Mouse (Mus musculus) forebrain, embryonic 11.5 days (tissue): Measurements from ENCODE around the gene Fam234b. TPM values are rescaled to one million over a fixed set of nuclear protein-coding genes. Genes with fewer than 3 reads are reported as not detected.

ENCODE experiments used
- ATAC-seq: fragments of 200-750 bp; cut with Nextera tagmentation; replicated peaks from 2 replicates; pipeline ENCODE4 v1.8.0; 2017; ENCODE audit warnings: moderate TSS enrichment; ENCODE audit not compliant: low FRiP score
- DNase-seq: peaks from one replicate; pipeline ENCODE4 v3.0.0-alpha.2; 2017; ENCODE audit warnings: low spot score
- H3K27ac ChIP-seq: fragments of 300-500 bp; sonication (generic); 2 replicates; pipeline ENCODE4 v1.5.1; 2014; ENCODE audit warnings: low read depth, low read length
- H3K27me3 ChIP-seq: fragments of 300-500 bp; sonication (generic); 2 replicates; pipeline ENCODE4 v1.6.1; 2014; ENCODE audit warnings: mild to moderate bottlenecking, low read length, mixed read lengths; ENCODE audit not compliant: control insufficient read depth, insufficient read depth
- H3K36me3 ChIP-seq: fragments of 300-500 bp; sonication (generic); 2 replicates; pipeline ENCODE4 v1.6.1; 2014; ENCODE audit warnings: mild to moderate bottlenecking, low read length, moderate library complexity, mixed read lengths; ENCODE audit not compliant: control insufficient read depth, insufficient read depth
- H3K4me1 ChIP-seq: fragments of 300-500 bp; sonication (generic); replicated peaks from 2 replicates; pipeline ENCODE4 v1.6.1; 2014; ENCODE audit warnings: low read length, mixed read lengths; ENCODE audit not compliant: control insufficient read depth, insufficient read depth
- H3K4me2 ChIP-seq: fragments of 300-500 bp; sonication (generic); 2 replicates; pipeline ENCODE4 v1.6.1; 2014; ENCODE audit warnings: low read depth, mild to moderate bottlenecking, low read length, moderate library complexity, mixed read lengths; ENCODE audit not compliant: severe bottlenecking
- H3K4me3 ChIP-seq: fragments of 300-500 bp; sonication (generic); 2 replicates; pipeline ENCODE4 v1.5.1; 2014; ENCODE audit warnings: low read depth, low read length
- H3K9ac ChIP-seq: fragments of 300-500 bp; sonication (generic); 2 replicates; pipeline ENCODE4 v1.6.1; 2014; ENCODE audit warnings: low read length
- H3K9me3 ChIP-seq: fragments of 300-500 bp; sonication (generic); 2 replicates; pipeline ENCODE4 v1.6.1; 2016; ENCODE audit warnings: low read length, mixed read lengths; ENCODE audit not compliant: control insufficient read depth
- WGBS: fragments of 180-500 bp; shearing (Covaris S2); extraction: QIAGEN DNeasy Blood & Tissue Kit; methylation state at CpG from one replicate; pipeline ENCODE4 v1.1.7; 2014; 5-methylcytosine and 5-hydroxymethylcytosine counted together
- polyA plus RNA-seq: library from polyadenylated mRNA; unstranded; fragments of >200 nt; fragmentation: Nextera tagmentation; extraction: Ambion mirVana; gene quantifications from 2 replicates; pipeline ENCODE4 v1.2.1, GENCODE M21; 2014

Gene Fam234b
- polyA plus RNA-seq, 1 experiment from 2014 or later = 34.2 TPM

DNA sequence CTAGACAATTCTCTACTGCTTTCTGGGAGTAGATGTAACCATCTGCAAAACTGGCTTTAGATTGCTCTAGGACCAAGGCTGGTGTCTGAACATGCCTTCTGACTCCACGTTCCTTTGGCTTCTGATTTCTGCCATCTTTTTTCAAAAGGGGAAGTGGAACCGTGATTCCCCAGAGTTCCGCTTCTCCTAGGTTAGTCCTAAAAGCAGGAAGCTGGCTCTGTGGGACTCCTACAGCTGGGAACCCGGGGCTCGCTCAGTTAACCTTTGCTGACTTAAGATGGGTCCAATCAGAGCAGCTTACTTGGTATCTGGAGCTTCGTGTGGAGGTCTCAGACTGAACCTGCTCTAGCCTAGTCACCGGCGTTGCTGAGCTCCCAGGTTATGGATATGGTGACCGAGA is 63.3 kb downstream of the Fam234b start:
- no peaks in the 10 kb centered on the region for H3K36me3 ChIP-seq
- H3K9me3 ChIP-seq = peaks cover 2% of the 10 kb centered on the region; the same call in 1 of the 2 replicates
- H3K9ac ChIP-seq = no peak overlapping the region
- H3K4me2 ChIP-seq = no peak overlapping the region
- no peaks in the 10 kb centered on the region for H3K4me1 ChIP-seq
- DNase-seq (no peak), ATAC-seq (no peak)
- H3K4me3 ChIP-seq = no peak overlapping the region
- H3K27ac ChIP-seq = no peak overlapping the region
- WGBS = 91% methylated on average over 9 of the region's 9 CpGs
- H3K27me3 ChIP-seq = no peaks in the 10 kb centered on the region

DNA sequence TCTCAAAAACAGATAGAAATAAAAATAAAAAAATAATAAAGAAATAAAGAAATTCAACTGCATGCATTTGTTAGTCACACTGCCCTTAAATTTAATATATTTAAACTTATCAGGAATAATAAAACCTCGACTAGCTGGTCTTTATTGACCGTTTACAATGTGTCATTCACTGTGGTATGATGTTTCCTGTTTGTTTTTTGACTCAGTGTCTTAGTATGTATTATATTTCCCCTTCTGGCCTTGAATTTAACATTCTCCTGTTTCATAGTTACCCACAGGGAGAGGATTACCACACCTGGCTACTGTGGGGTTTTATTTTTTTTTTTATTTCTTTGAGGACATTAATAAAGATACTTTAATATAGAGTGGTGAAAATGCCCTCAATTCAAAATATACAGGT is 64.8 kb downstream of the Fam234b start:
- ATAC-seq (no peak), DNase-seq (no peak)
- Histone ChIP-seq H3K4me1 (no peaks in the 10 kb centered on the region), H3K4me3 (no peak overlapping the region), H3K36me3 (no peaks in the 10 kb centered on the region), H3K4me2 (no peak overlapping the region), H3K27ac (no peak overlapping the region), H3K27me3 (no peaks in the 10 kb centered on the region), H3K9ac (no peak overlapping the region), H3K9me3 (peaks cover 2% of the 10 kb centered on the region; the same call in 1 of the 2 replicates)
- 79% methylated on average over 2 of the region's 2 CpGs for WGBS

GRCm38 (mm10) chr6:135264136-135264535 is 66.4 kb downstream of the Fam234b start:
- H3K9ac ChIP-seq = no peak overlapping the region
- no peak overlapping the region for H3K4me3 ChIP-seq
- no peaks in the 10 kb centered on the region for H3K36me3 ChIP-seq
- WGBS = 96% methylated on average over 6 of the region's 6 CpGs
- no peak overlapping the region for H3K4me2 ChIP-seq
- no peaks in the 10 kb centered on the region for H3K27me3 ChIP-seq
- peaks cover 2% of the 10 kb centered on the region; the same call in 1 of the 2 replicates for H3K9me3 ChIP-seq
- ATAC-seq (no peak), DNase-seq (no peak)
- H3K4me1 ChIP-seq = no peaks in the 10 kb centered on the region
- H3K27ac ChIP-seq = no peak overlapping the region

GRCm38 (mm10) chr6:135266056-135266455 is 68.3 kb downstream of the Fam234b start:
- no peak overlapping the region for H3K4me2 ChIP-seq
- peaks cover 2% of the 10 kb centered on the region; the same call in 1 of the 2 replicates for H3K9me3 ChIP-seq
- no peak for ATAC-seq
- no peak for DNase-seq
- H3K27me3 ChIP-seq = no peaks in the 10 kb centered on the region
- no peak overlapping the region for H3K9ac ChIP-seq
- H3K4me3 ChIP-seq = no peak overlapping the region
- H3K27ac ChIP-seq = no peak overlapping the region
- no peaks in the 10 kb centered on the region for H3K36me3 ChIP-seq
- 0 out of 2 replicates have a peak, but pooled peaks cover 3% of the 10 kb centered on the region for H3K4me1 ChIP-seq
- whole genome bisulfite sequencing = 97% methylated on average over 1 of the region's 1 CpGs

GRCm38 (mm10) chr6:135267221-135267620 is 69.4 kb downstream of the Fam234b start:
- DNase-seq = no peak
- no peak overlapping the region for H3K9ac ChIP-seq
- no peak overlapping the region for H3K27ac ChIP-seq
- H3K27me3 ChIP-seq = no peaks in the 10 kb centered on the region
- H3K9me3 ChIP-seq = peaks cover 2% of the 10 kb centered on the region; the same call in 1 of the 2 replicates
- H3K36me3 ChIP-seq = no peaks in the 10 kb centered on the region
- H3K4me2 ChIP-seq = no peak overlapping the region
- WGBS = 85% methylated on average over 3 of the region's 3 CpGs
- ATAC-seq = no peak
- 0 out of 2 replicates have a peak, but pooled peaks cover 3% of the 10 kb centered on the region for H3K4me1 ChIP-seq
- H3K4me3 ChIP-seq = no peak overlapping the region

DNA sequence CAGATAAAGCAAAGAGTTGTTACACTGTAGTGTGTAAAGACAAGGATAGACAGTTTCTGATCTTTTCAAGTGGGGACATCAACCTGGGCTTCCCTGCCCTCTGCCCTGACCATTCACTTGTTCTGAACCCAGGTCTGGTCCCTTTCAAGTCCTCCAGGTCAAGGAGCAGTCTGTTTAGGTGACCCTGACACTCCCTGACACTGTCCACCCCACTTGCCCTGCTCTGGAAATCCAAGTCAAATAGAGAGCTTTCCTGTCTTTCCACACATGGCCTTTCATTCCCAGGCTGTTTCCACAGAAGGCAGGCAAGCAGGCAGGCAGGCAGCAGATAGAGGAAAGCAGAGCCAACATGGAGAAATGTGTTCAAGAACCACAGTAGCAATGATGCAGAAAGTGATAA is 70.6 kb downstream of the Fam234b start:
- no peak overlapping the region for H3K27ac ChIP-seq
- H3K4me3 ChIP-seq = no peak overlapping the region
- 0 out of 2 replicates have a peak, but pooled peaks cover 3% of the 10 kb centered on the region for H3K4me1 ChIP-seq
- H3K4me2 ChIP-seq = no peak overlapping the region
- ATAC-seq (no peak), DNase-seq (no peak)
- no peaks in the 10 kb centered on the region for H3K36me3 ChIP-seq
- no peak overlapping the region for H3K9ac ChIP-seq
- peaks cover 2% of the 10 kb centered on the region; the same call in 1 of the 2 replicates for H3K9me3 ChIP-seq
- H3K27me3 ChIP-seq = no peaks in the 10 kb centered on the region

GRCm38 (mm10) chr6:135269626-135270025 is 71.8 kb downstream of the Fam234b start:
- no peak overlapping the region for H3K27ac ChIP-seq
- no peaks in the 10 kb centered on the region for H3K27me3 ChIP-seq
- H3K36me3 ChIP-seq = no peaks in the 10 kb centered on the region
- no peaks in the 10 kb centered on the region for H3K9me3 ChIP-seq
- no peak overlapping the region for H3K4me2 ChIP-seq
- WGBS = 22% methylated on average over 6 of the region's 6 CpGs
- H3K9ac ChIP-seq = no peak overlapping the region
- no peak overlapping the region for H3K4me3 ChIP-seq
- ATAC-seq (no peak; the same call in 1 of the 2 replicates), DNase-seq (no peak)
- H3K4me1 ChIP-seq = 0 out of 2 replicates have a peak, but pooled peaks cover 3% of the 10 kb centered on the region

- Histone ChIP-seq H3K9ac (no peak overlapping the region), H3K4me1 (0 out of 2 replicates have a peak, but pooled peaks cover 3% of the 10 kb centered on the region)
- 83% methylated on average over 2 of the region's 2 CpGs for WGBS
These were observed 74.0 kb downstream of the Fam234b start for GRCm38 (mm10) chr6:135271761-135272160.

GRCm38 (mm10) chr6:135273066-135273465 is 75.3 kb downstream of the Fam234b start:
- ATAC-seq (no peak), DNase-seq (no peak)
- H3K9me3 ChIP-seq = no peaks in the 10 kb centered on the region
- WGBS = 91% methylated on average over 6 of the region's 6 CpGs
- H3K36me3 ChIP-seq = no peaks in the 10 kb centered on the region
- no peaks in the 10 kb centered on the region for H3K27me3 ChIP-seq
- H3K4me2 ChIP-seq = no peak overlapping the region
- H3K27ac ChIP-seq = no peak overlapping the region
- 0 out of 2 replicates have a peak, but pooled peaks cover 3% of the 10 kb centered on the region for H3K4me1 ChIP-seq
- H3K9ac ChIP-seq = no peak overlapping the region
- H3K4me3 ChIP-seq = no peak overlapping the region

More at GRCm38 (mm10) chr6:135271761-135272160, 74.0 kb downstream of the Fam234b start:
- DNase-seq = no peak
- Histone ChIP-seq H3K4me2 (no peak overlapping the region), H3K36me3 (no peaks in the 10 kb centered on the region), H3K9me3 (no peaks in the 10 kb centered on the region), H3K4me3 (no peak overlapping the region), H3K27ac (no peak overlapping the region), H3K27me3 (no peaks in the 10 kb centered on the region)
- ATAC-seq = no peak
